Mouse (Mus musculus) neural tube, embryonic 11.5 days (tissue): ENCODE measurements at regions not wholly inside any gene's neighbourhood (a gene's known extent, or its start where the extent isn't known, plus 50 kb on each side); places are given as distances from the start of the nearest gene placed in this dataset.

ENCODE experiments used
- ATAC-seq: fragments of 200-750 bp; cut with Nextera tagmentation; 2 replicates; pipeline ENCODE4 v1.8.0; 2017; ENCODE audit warnings: moderate number of reproducible peaks, mild to moderate bottlenecking, moderate TSS enrichment, moderate library complexity; ENCODE audit not compliant: insufficient read depth, low FRiP score, low TSS enrichment
- DNase-seq: peaks from one replicate; pipeline ENCODE4 v3.0.0-alpha.2; 2015; ENCODE audit warnings: low spot score
- H3K27ac ChIP-seq: fragments of 300-500 bp; sonication (generic); 2 replicates; pipeline ENCODE4 v1.5.1; 2014; ENCODE audit warnings: low read depth, mild to moderate bottlenecking, low read length
- H3K27me3 ChIP-seq: fragments of 300-500 bp; sonication (generic); 2 replicates; pipeline ENCODE4 v1.6.1; 2014; ENCODE audit warnings: mild to moderate bottlenecking, low read length, mixed read lengths; ENCODE audit not compliant: control insufficient read depth, insufficient read depth
- H3K36me3 ChIP-seq: fragments of 300-500 bp; sonication (generic); 2 replicates; pipeline ENCODE4 v1.6.1; 2014; ENCODE audit warnings: mild to moderate bottlenecking, low read length, moderate library complexity, mixed read lengths; ENCODE audit not compliant: control insufficient read depth, insufficient read depth
- H3K4me1 ChIP-seq: fragments of 300-500 bp; sonication (generic); 2 replicates; pipeline ENCODE4 v1.6.1; 2014; ENCODE audit warnings: low read length, mixed read lengths; ENCODE audit not compliant: control insufficient read depth, insufficient read depth
- H3K4me2 ChIP-seq: fragments of 300-500 bp; sonication (generic); 2 replicates; pipeline ENCODE4 v1.6.1; 2014; ENCODE audit warnings: low read depth, mild to moderate bottlenecking, moderate library complexity
- H3K4me3 ChIP-seq: fragments of 300-500 bp; sonication (generic); 2 replicates; pipeline ENCODE4 v1.5.1; 2014; ENCODE audit warnings: low read depth, low read length
- H3K9ac ChIP-seq: fragments of 300-500 bp; sonication (generic); 2 replicates; pipeline ENCODE4 v1.6.1; 2014; ENCODE audit warnings: mild to moderate bottlenecking, low read length
- H3K9me3 ChIP-seq: fragments of 300-500 bp; sonication (generic); 2 replicates; pipeline ENCODE4 v1.6.1; 2016; ENCODE audit warnings: low read length; ENCODE audit not compliant: control insufficient read depth
- WGBS: fragments of 180-500 bp; shearing (Covaris S2); extraction: QIAGEN DNeasy Blood & Tissue Kit; methylation state at CpG from one replicate; pipeline ENCODE4 v1.1.7; 2014; 5-methylcytosine and 5-hydroxymethylcytosine counted together

- H3K27ac ChIP-seq = no peak overlapping the region
- no peaks in the 10 kb centered on the region for H3K9me3 ChIP-seq
- no peak overlapping the region for H3K9ac ChIP-seq
- H3K36me3 ChIP-seq = no peaks in the 10 kb centered on the region
- WGBS = 41% methylated on average over 4 of the region's 4 CpGs
- H3K4me3 ChIP-seq = no peak overlapping the region
- DNase-seq = no peak
- no peak overlapping the region for H3K4me2 ChIP-seq
- no peaks in the 10 kb centered on the region for H3K27me3 ChIP-seq
- H3K4me1 ChIP-seq = no peaks in the 10 kb centered on the region
- no peak for ATAC-seq
Observed at GRCm38 (mm10) chr10:122183025-122183424, 85.9 kb upstream of the Rxylt1 start.

DNA sequence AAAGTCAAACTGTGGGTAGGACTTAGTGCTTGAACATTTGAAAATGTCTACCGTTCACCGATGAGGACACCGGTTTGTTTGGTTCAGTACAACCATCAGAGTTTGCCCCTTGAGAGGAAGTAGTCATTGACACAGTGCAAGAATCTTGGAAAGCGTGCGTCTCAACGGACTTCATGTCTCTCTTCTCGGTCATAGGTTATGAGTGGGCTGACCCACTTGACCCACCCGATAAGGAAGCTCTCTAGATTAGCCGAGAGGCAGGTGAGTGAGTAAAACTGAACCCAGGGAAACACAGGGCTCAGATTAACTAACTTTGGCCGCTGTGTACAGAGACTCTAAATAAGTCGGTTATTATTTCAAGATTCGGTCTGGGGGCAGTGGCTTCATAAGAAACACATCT lies 51.9 kb upstream of the Rxylt1 start:
- no peak overlapping the region for H3K27ac ChIP-seq
- 94% methylated on average over 12 of the region's 12 CpGs for WGBS
- no peak for ATAC-seq

DNA sequence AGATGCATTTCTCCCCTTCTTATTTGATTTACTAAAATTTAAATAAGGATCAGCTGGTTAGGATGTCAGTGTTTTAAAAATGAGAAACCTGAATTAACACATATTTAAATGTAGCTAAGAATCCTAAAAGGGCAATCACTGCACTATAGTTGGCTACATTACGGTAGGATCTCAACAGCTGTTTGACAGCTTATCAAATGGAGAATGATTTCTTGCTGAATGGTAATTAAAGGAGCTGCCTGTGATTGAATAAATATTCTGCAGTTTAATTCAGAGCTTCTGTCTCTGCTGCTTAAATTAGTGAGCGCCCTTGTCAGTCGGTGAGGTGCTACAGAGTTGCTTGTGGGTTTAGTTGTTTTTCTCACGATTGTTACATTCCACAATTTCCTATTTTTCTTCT lies 51.4 kb upstream of the Rxylt1 start:
- Histone ChIP-seq H3K36me3 (no peaks in the 10 kb centered on the region), H3K27ac (no peak overlapping the region), H3K4me2 (no peak overlapping the region), H3K9me3 (no peaks in the 10 kb centered on the region), H3K9ac (no peak overlapping the region), H3K4me1 (no peaks in the 10 kb centered on the region), H3K27me3 (no peaks in the 10 kb centered on the region), H3K4me3 (no peak overlapping the region)
- ATAC-seq (no peak), DNase-seq (no peak)
- 93% methylated on average over 4 of the region's 4 CpGs for WGBS

More for the DNA sequence above, 51.9 kb upstream of the Rxylt1 start:
- Histone ChIP-seq H3K4me2 (no peak overlapping the region), H3K9me3 (no peaks in the 10 kb centered on the region), H3K36me3 (no peaks in the 10 kb centered on the region), H3K4me1 (no peaks in the 10 kb centered on the region), H3K4me3 (no peak overlapping the region), H3K27me3 (no peaks in the 10 kb centered on the region), H3K9ac (no peak overlapping the region)
- no peak for DNase-seq
